ENCODE assay signal across 9 mouse cellular contexts in genomic region chr3:66078026-66078721, GRCm38 (mm10).
DNase-seq lines count a peak whose midpoint lies in the region; ATAC-seq and TF ChIP-seq lines count a peak whose summit lies in the region.
"Had no signal": no experiment of that assay in that cellular context is flagged by ENCODE, and none has a peak within 500 bp of the region (broad histone marks: within the 10 kb centered on the region; RNA-seq: fewer than 3 reads in every experiment).

No protein-coding gene starts in this region.

- no peak overlapping the region for H3K9ac ChIP-seq in lung, postnatal 0 days (replicated peaks; ENCODE audit: low read depth)
- H3K9ac ChIP-seq in neural tube, embryonic 15.5 days (replicated peaks), result no peak overlapping the region
- H3K9ac ChIP-seq: liver, embryonic 14.5 days had no signal

- WGBS in lung, adult 2 months, result 71% methylated on average over 23 of the region's 23 CpGs
- WGBS in lung, postnatal 0 days, result 75% methylated on average over 23 of the region's 23 CpGs
- WGBS in neural tube, embryonic 15.5 days, result 88% methylated on average over 23 of the region's 23 CpGs

- H3K36me3 ChIP-seq in lung, postnatal 0 days (ENCODE audit: insufficient read depth, low read length), result no peaks in the 10 kb centered on the region
- no peaks in the 10 kb centered on the region for H3K36me3 ChIP-seq in neural tube, embryonic 15.5 days

- ATAC-seq in cerebellum, adult (ENCODE audit: insufficient number of reproducible peaks, low FRiP score, low TSS enrichment), result no peak
- ATAC-seq in lung, postnatal 0 days, result no peak
- no peak for ATAC-seq in inflammation-experienced regulatory T-cells, adult 6 months
- ATAC-seq in neural tube, embryonic 15.5 days (ENCODE audit: low FRiP score), result no peak

- H3K4me1 ChIP-seq in lung, adult 2 months (ENCODE audit: control insufficient read depth, insufficient read depth, low read length), result no peaks in the 10 kb centered on the region
- H3K4me1 ChIP-seq in lung, postnatal 0 days (ENCODE audit: insufficient read depth, low read depth, low read length), result no peaks in the 10 kb centered on the region
- H3K4me1 ChIP-seq in neural tube, embryonic 15.5 days, result 0 out of 2 replicates have a peak, but pooled peaks cover 6% of the 10 kb centered on the region

- H3K4me2 ChIP-seq in lung, postnatal 0 days (replicated peaks; ENCODE audit: low read depth, low read length), result no peak overlapping the region
- H3K4me2 ChIP-seq in neural tube, embryonic 15.5 days, result no peak overlapping the region

- TF ChIP-seq EP300 in lung, postnatal 0 days (IDR thresholded peaks at IDR 0.05), result no peak

- no peaks in the 10 kb centered on the region for H3K27me3 ChIP-seq in lung, postnatal 0 days (replicated peaks; ENCODE audit: insufficient read depth, low read length)
- no peaks in the 10 kb centered on the region for H3K27me3 ChIP-seq in neural tube, embryonic 15.5 days (replicated peaks)

- no peak for TF ChIP-seq POLR2A in lung, adult 2 months (IDR thresholded peaks at IDR 0.05; ENCODE audit: borderline replicate concordance, extremely low read depth, low read depth, low read length)

- H3K9me3 ChIP-seq in lung, postnatal 0 days (ENCODE audit: low read length), result no peaks in the 10 kb centered on the region
- H3K9me3 ChIP-seq in neural tube, embryonic 15.5 days (replicated peaks), result no peaks in the 10 kb centered on the region

- no peak overlapping the region for H3K27ac ChIP-seq in lung, postnatal 0 days (ENCODE audit: low read length)
- H3K27ac ChIP-seq in neural tube, embryonic 15.5 days (replicated peaks), result no peak overlapping the region
- H3K27ac ChIP-seq: liver, embryonic 14.5 days had no signal

- DNase-seq in cerebellum, postnatal 36 days, result peak; percentile 18 to 31
- peak; percentile 13 for DNase-seq in lung, adult 2 months
- no peak for DNase-seq in lung, postnatal 0 days (ENCODE audit: low spot score)
- DNase-seq in adrenal gland, postnatal 36 days, result peak; percentile 43 to 65
- DNase-seq in lung, postnatal 36 days, result peak; percentile 41

- no peak overlapping the region for H3K4me3 ChIP-seq in lung, adult 2 months (replicated peaks; ENCODE audit: extremely low read depth, low read depth, low read length)
- no peak overlapping the region for H3K4me3 ChIP-seq in lung, postnatal 0 days (ENCODE audit: low read depth, low read length)
- no peak overlapping the region for H3K4me3 ChIP-seq in neural tube, embryonic 15.5 days (replicated peaks)

- no peak for TF ChIP-seq CTCF in lung, adult 2 months (IDR thresholded peaks at IDR 0.05; ENCODE audit: insufficient read depth, low read length)
- no peak for TF ChIP-seq CTCF in lung, postnatal 0 days (IDR thresholded peaks at IDR 0.05)
